Mouse (Mus musculus): ENCODE results near the gene Slc30a2. TPM values are rescaled to one million over a fixed set of nuclear protein-coding genes. Genes with fewer than 3 reads are reported as not detected.
"Not testable (repeated sequence)": the region's sequence is repeated elsewhere in the genome, so short reads cannot be mapped to it uniquely, and the experiment has no call there.

Slc30a2 gene
- total RNA-seq, 2 experiments from 2014 or later: not detected

DNA sequence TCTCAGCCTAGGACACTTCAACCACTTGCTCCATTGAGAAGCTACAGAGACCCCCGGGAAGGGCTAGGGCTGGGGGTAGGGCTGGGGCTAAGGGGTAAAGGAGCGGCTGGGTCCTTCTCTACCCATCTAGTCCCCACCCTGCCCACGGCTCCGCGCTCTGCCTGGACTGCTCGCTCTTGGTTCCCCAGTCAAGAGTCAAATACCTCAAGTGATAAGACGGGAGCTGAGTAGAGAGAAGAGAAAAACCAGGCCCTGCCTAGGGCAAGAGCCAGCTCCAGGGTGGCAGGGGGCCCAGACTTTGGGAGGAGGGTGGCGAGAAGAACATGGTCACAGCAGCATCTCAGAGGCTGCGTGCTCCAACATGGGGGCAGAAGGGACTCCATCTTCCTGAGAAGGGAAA is 27.5 kb upstream of the Slc30a2 start:
- intact Hi-C loops (cut with DNase I): no loop called here
- DNase-seq (ENCODE audit: extremely low spot score in 1 of 2, low spot score in 2 of 2): no peak

DNA sequence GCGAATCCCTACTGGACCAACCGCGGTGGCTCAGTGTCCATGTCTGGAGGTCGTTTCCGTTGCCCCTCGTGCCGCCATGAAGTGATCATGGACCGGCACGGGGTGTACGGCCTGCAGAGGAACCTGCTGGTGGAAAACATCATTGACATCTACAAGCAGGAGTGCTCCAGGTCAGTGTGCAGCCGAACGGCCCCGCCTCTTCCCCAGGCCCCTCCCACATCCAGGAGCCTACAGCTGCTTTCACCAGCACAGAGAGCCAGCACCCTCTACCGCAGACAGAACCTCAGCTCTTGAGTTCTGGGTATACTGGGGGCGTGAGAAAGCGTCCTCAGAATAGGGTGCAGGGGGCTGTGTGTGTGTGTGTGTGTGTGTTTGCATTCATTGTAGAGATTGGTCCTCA is 26.6 kb upstream of the Slc30a2 start:
- no peak for DNase-seq (ENCODE audit: extremely low spot score in 1 of 2, low spot score in 2 of 2)
- intact Hi-C loops (cut with DNase I): no loop called here

DNA sequence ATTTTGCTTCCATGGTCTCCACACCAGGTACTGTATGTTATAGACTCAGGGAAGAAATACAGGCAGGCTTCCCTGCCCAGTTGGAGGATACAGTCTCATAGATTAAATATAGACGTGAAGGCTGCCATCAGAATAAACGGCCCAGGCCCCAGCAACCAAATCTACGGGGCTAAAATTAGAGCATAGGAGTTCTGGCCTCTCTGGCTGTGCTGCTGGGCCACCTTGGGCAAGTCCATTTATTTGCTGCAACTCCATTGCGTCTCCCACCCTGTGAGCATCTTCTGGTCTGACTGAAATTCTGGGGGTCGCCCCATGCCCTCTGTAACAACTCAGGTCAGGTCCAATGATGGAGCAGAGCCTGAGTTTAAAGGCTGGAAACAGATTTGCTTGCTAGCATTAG is 23.9 kb upstream of the Slc30a2 start:
- intact Hi-C loops (cut with DNase I): no loop called here
- DNase-seq (ENCODE audit: extremely low spot score in 1 of 2, low spot score in 2 of 2): no peak

DNA sequence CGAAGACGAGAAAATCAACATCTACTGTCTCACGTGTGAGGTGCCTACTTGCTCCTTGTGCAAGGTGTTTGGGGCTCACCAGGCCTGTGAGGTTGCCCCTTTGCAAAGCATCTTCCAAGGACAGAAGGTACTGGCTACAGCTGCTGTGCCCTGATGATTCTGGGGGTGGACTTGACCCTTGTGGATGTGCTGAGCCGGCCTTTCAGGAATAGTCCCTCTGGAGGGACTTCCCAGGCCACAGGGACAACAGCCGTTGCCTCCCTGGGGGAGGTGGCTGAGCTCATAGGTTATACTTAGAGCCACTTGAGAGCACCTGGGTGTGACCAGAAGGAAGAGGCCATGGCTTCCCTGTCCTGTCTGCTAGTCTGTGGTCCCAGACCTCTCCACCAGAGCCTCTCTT is 23.3 kb upstream of the Slc30a2 start:
- no peak for DNase-seq (ENCODE audit: extremely low spot score in 1 of 2, low spot score in 2 of 2)
- intact Hi-C loops (cut with DNase I): loop anchor here (10.0 kb wide), 1 partner anchor 115 kb away; the partner anchor contains the start of gene Gm7534

DNA sequence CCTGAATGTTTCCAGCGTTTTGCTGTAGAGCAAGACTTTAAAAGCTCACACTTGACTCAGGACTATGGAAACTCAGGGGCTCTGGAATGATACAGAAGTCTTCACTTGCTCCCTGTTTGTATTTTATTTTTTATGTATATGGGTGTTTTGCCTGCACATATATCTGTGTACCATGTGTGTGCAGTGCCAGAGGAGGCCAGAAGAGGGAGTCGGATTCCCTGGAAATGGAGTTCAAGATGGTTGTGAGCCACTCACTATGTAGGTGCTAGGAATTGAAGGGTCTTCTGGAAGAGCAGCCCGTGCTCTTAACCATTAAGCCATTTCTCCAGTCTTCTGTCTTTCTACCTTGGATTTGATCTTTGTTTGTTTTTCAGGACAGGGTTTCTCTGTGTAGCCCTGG is 21.5 kb upstream of the Slc30a2 start:
- no peak for DNase-seq (ENCODE audit: extremely low spot score in 1 of 2, low spot score in 2 of 2)
- intact Hi-C loops (cut with DNase I): loop anchor here (10.0 kb wide), 1 partner anchor 117 kb away; the partner anchor contains the start of gene Gm7534

DNA sequence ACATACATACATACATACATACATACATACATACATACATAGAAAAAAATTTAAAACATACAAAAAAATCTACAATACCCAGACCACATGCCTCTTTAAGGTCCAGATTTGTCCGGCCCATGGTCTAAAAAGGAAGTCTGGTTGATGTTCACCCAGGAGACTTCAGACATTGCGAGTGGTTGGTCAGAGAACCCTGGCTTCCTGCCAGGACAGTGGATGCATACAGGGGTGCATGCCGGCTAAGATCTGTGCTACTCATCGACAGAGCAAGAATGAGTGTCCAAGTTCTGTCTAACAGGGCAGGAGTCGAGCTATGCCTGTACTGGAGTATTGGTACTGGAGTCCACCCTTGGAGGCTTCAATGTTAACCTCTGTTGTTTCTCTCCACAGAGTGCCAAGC is 18.3 kb upstream of the Slc30a2 start:
- no peak for DNase-seq (ENCODE audit: extremely low spot score in 1 of 2, low spot score in 2 of 2)
- intact Hi-C loops (cut with DNase I): loop anchor here (10.0 kb wide), 1 partner anchor 120 kb away; the partner anchor contains the start of gene Gm7534

DNA sequence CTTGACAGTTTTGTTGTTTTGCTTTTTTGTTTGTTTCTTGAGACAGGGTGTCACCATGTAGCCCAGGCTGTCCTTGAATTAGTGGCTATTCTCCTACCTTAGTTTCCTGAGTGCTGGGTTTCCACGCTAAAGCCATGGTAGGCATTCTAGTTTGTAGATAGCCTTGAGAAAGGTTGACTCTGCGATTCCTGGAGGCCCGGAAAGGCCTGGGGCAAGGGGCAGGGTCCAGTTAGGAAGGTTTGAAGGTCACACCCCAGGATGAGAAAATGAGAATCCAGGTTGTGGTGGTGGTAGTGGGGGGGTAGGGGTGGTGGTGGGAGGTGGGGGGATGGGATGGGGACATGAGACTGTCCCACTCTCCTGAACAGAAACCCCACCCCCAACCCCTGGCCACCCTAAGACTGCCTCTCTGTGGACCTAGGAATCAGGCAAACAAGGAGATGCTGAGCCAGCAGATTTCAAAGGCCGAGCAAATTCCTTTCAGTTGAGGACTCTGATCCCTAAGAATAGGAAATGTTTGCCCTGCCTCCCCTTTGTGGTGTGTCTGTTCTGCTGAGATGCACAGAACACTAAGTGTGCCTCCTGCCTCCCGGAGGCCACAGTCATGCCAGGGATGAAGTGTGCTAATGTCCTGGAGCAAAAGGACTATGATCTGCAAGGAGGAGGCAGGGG is 16.0 kb upstream of the Slc30a2 start:
- no peak for DNase-seq (ENCODE audit: extremely low spot score in 1 of 2, low spot score in 2 of 2)
- intact Hi-C loops (cut with DNase I): loop anchor here (10.0 kb wide), 1 partner anchor 122 kb away; the partner anchor contains the start of gene Gm7534

DNA sequence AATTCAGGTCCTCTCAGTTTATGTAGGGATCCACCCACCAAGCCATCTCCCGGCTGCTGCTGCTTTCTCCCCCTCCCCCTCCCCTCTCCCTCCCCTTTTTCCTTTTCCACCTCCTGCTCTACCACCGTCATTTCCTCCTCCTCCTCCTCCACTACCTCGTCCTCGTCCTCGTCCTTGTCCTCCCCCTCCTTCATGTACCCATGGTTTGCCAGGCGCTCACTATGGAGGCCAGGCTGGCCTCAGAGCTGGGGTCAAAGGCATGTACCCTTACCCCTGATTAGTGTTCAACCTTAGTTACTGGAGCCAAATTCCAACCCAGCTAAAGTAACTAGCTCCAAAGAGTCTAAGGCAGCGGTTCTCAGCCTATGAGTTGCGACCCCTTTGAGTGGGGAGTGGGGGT is 14.8 kb upstream of the Slc30a2 start:
- intact Hi-C loops (cut with DNase I): loop anchor here (10.0 kb wide), 1 partner anchor 123 kb away; the partner anchor contains the start of gene Gm7534
- DNase-seq (ENCODE audit: extremely low spot score in 1 of 2, low spot score in 2 of 2): no peak

DNA sequence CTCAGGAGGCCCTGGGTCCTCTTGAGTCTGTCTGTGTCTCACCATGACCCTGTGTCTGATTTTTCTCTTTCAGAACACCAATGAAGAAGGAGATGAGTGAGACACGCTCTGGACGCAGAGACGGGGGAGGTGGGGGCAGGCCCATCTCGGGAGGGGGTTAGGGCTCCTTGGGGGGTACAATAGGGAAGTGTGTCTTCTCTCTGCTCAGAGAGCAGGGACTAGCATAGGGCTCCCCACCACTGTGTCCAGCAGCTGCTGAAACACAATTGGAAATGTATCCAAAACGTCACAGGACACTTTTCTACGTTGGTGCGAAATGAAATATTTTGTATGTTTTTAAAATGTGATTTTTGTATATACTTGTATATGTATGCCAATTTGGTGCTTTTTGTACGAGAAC is 14.1 kb upstream of the Slc30a2 start:
- DNase-seq (ENCODE audit: extremely low spot score in 1 of 2, low spot score in 2 of 2): no peak
- intact Hi-C loops (cut with DNase I): loop anchor here (10.0 kb wide), 1 partner anchor 124 kb away; the partner anchor contains the start of gene Gm7534

DNA sequence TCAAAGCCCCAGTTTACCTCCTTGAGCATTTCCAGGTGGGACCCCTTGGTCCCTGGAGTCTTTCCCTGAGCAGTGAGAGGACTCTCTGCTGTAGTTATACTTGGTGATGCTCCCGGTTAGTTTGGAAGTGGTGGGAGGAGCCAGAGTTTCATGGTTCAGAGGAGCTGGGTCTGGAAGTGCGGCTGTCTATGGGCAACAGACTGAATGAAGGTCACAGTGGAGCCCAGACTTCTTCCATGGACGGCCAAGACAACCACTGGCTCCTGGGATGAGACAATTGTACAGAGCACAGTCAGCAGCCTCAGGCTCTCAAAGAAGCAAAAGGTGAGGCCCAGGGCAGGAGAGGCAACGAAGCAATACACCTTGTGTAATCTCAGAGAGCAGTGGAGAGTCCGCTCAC is 12.7 kb upstream of the Slc30a2 start:
- intact Hi-C loops (cut with DNase I): no loop called here
- DNase-seq (ENCODE audit: extremely low spot score in 1 of 2, low spot score in 2 of 2): no peak

DNA sequence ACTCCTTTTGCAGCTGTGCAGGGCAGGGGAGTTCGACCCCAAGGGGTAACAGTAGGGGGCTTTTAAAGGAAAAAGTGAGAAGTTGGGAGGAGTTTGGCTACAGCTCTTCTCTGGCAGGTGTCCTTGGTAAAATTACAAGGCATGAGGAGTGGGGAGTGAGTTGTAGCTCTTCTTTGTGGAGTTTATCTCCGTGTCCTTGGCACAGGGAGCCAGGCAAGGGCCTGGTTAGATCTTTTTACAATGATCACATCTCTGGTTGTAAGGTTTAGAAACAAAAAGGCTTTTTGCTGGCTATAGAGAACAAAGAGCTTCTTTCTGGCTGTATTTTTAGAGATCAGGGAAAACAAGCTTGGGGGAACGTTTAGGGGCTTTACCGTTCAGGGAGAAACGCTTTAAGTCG is 1.8 kb upstream of the Slc30a2 start:
- DNase-seq (ENCODE audit: extremely low spot score in 1 of 2, low spot score in 2 of 2); intact Hi-C loops (cut with DNase I): not testable (repeated sequence)

DNA sequence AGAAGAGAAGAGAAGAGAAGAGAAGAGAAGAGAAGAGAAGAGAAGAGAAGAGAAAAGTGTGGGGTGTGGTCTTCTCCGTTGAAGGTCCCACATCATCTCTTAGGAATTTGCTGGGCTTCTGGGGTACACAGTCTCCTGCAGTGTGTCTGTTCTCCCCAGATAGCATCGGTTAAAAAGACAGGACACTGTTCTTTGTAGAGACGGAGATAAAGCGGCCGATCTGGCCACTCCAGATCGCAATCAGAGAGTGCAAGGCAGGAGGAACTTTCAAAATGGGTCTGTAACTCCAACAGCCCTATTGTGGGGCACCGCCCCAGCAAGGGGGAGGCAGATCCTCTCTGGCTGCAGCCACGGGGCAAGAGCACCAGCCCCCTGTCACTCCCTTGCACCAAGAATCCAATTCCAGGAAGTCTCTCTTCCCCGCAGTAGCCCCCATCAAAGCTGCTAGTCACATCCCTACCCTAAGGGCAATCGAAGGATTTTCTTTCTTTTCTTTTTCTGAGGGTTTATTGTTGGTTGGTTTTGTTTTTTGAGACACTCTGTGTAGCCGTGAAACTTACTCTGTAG is 685 bp upstream of the Slc30a2 start:
- no peak for DNase-seq (ENCODE audit: extremely low spot score in 1 of 2, low spot score in 2 of 2)
- intact Hi-C loops (cut with DNase I): no loop called here

DNA sequence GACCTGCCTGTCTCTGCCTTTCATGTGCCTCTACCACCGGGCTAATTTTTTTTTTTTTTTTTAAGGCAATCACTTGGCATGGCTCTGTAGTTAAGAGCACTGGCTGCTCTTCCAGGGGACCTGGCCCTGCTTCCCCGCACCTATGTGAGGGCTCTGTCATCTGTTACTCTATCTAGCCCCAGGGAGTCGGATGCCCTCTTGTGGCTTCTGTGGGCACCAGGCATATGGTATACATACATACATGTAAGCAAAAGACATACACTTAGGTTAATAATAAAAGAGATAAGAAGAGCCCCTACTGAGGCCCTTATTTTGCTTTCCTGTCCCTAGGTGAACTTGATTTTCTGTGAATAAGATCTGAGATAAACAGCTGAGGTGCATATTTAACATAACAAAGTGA is 1.6 kb downstream of the Slc30a2 start:
- intact Hi-C loops (cut with DNase I): no loop called here
- no peak for DNase-seq (ENCODE audit: extremely low spot score in 1 of 2, low spot score in 2 of 2)

DNA sequence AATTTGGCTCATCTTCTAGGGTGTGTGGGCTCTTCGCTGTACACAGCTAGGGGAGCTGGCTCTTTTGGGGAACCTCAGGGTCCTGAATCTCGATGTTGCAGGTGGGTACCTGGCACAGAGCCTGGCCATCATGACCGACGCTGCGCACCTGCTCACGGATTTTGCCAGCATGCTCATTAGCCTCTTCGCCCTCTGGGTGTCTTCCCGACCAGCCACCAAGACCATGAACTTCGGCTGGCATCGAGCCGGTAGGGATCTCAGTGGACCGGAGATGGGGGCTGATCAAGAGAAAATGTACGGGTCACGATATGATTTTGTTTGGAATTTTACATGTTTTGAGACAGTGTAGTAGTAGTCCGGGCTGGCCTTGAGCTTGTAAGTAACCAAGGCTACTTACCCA is 2.8 kb downstream of the Slc30a2 start:
- no peak for DNase-seq (ENCODE audit: extremely low spot score in 1 of 2, low spot score in 2 of 2)
- intact Hi-C loops (cut with DNase I): no loop called here

DNA sequence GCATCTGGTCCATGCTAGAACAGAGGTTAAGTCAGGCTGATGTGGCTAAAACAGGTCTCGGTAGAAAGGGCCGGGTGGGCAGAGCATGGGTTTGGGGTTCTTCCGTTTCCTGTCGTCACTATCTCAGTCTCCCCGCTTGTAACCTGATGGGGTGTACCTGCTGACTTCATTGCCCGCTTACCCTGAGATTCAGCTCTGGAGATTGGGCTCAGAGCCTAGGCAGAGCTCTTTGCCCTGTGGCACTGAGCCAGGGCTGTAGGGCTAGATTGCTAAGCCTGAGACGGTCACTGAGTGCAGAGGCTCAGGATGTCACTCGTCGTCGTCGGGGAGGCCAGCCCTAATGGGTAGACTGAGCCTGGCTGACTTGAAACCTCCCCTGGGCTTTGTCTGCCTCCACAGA is 5.1 kb downstream of the Slc30a2 start:
- intact Hi-C loops (cut with DNase I): no loop called here
- no peak for DNase-seq (ENCODE audit: extremely low spot score in 1 of 2, low spot score in 2 of 2)

DNA sequence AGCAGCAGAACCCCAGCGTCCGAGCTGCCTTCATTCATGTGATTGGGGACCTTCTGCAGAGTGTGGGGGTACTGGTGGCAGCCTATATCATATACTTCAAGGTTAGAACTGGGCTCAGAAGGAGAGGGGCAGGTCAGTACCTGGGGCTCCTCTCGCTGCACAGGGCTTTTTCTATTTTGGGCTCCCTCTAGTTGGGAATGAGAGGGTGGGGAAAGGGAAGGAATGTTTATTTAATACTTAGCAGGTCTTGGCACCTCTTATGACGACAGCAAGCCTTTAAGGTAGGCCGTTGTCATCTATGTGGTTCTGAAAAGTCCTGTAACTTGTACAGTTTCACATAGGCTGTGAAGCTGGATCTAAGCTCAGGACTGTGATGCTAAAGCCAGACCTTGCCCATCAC is 5.6 kb downstream of the Slc30a2 start:
- intact Hi-C loops (cut with DNase I): no loop called here
- DNase-seq (ENCODE audit: extremely low spot score in 1 of 2, low spot score in 2 of 2): no peak

DNA sequence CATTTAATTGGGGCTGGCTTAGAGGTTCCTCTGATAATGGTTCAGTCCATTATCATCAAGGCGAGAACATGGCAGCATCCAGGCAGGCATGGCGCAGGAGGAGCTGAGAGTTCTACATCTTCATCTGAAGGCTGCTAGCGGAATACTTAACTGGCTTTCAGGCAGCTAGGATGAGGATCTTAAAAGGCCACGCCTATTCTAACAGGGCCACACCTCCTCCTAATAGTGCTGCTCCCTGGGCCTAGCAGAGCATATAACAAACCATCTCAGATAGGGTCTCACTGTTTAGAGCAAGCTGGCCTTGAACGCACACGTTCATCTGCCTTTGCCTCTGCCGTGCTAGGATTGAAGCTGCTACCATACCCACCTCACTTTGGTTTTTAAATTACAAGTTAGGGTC is 6.8 kb downstream of the Slc30a2 start:
- intact Hi-C loops (cut with DNase I): loop anchor here (10.0 kb wide), 1 partner anchor 55 kb away; no protein-coding TSS in a partner anchor
- no peak for DNase-seq (ENCODE audit: extremely low spot score in 1 of 2, low spot score in 2 of 2)

DNA sequence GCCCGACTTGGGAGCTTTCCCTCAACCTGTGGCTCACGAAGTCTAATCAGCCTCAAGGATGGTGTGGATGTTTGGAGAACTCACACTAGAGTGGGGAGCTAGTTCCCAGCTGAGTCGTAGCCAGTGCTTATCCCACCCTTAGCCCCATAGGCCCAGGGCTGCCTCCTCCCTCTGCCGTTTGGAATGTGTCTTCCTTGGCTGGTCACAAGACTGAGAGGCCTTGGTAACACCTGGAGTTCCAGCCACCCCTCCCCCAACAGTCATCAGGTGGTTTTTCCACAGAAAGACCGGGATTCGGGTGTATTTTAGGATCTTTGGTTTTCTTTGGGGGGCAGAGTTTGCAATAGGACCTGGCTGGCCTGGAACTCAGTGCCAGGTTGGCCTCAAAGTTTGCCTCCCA is 7.7 kb downstream of the Slc30a2 start:
- intact Hi-C loops (cut with DNase I): loop anchor here (10.0 kb wide), 1 partner anchor 56 kb away; no protein-coding TSS in a partner anchor
- DNase-seq (ENCODE audit: extremely low spot score in 1 of 2, low spot score in 2 of 2): no peak

DNA sequence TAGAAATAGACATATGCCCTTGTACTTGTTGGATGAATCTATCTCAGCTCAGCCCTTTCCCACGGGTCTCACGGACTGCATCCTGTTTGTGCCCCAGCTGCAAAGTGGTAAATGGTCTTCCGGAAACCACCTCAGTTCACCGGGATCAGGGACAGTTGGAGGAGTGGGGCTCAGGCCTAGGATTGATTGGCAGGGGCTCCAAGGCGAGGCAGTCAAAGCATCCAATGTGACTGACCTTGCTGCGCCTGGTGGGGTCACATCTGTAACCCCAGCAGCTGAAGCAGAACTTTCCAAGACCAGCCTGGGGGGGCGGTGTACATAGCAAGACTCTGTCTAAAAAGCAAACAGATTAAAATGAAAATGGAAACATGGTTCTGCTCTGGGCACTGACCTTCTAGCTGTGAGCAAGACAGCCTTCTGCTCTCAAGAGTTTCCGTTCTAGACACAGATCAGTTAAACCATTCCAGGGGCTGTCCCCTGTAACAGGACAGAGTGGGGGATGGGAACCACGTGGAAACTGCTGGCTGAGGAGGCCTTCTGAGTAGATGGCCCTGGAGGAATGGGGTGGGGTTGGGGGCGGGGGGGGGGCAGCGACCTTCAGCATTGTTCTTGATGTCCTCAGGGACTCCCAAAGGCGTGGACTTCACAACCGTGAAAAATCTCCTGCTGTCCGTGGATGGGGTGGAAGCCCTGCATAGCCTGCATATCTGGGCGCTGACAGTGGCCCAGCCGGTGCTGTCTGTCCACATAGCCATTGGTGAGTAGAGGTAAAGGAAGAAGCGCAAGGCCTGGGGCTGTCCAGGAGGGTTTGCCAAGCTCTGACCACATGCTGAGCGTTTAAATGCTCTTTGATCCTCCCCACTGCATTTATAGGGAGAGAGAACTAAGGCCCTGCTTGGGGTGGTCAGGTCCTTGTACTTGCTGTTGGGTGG is 8.6 kb downstream of the Slc30a2 start:
- DNase-seq (ENCODE audit: extremely low spot score in 1 of 2, low spot score in 2 of 2): no peak
- intact Hi-C loops (cut with DNase I): loop anchor here (10.0 kb wide), 1 partner anchor 57 kb away; no protein-coding TSS in a partner anchor

Data from left cerebral cortex, postnatal 10 days (tissue).